Mouse (Mus musculus): ENCODE data around the gene Hspb8. TPM values are rescaled to one million over a fixed set of nuclear protein-coding genes. Genes with fewer than 3 reads are reported as not detected.

Gene Hspb8
- polyA plus RNA-seq, 1 experiment from 2014 or later = 27.1 TPM

GRCm38 (mm10) chr5:116381726-116382125 is 40.9 kb downstream of the Hspb8 start:
- H3K36me3 ChIP-seq = no peaks in the 10 kb centered on the region
- ATAC-seq (ENCODE audit: insufficient number of reproducible peaks, low FRiP score, low TSS enrichment, low read depth) = no peak
- WGBS = 82% methylated on average over 6 of the region's 6 CpGs

GRCm38 (mm10) chr5:116381217-116381616 is 41.4 kb downstream of the Hspb8 start:
- no peak overlapping the region for H3K4me2 ChIP-seq
- ATAC-seq (ENCODE audit: insufficient number of reproducible peaks, low FRiP score, low TSS enrichment, low read depth) = no peak
- WGBS = 73% methylated on average over 15 of the region's 15 CpGs

More at GRCm38 (mm10) chr5:116381726-116382125, 40.9 kb downstream of the Hspb8 start:
- no peak overlapping the region for H3K4me3 ChIP-seq
- peaks cover 11% of the 10 kb centered on the region; the same call in 1 of the 2 replicates for H3K4me1 ChIP-seq
- no peak overlapping the region for H3K9ac ChIP-seq
- H3K27ac ChIP-seq = no peak overlapping the region
- H3K4me2 ChIP-seq = no peak overlapping the region
- no peaks in the 10 kb centered on the region for H3K9me3 ChIP-seq
- no peaks in the 10 kb centered on the region for H3K27me3 ChIP-seq

GRCm38 (mm10) chr5:116380384-116380783 is 42.3 kb downstream of the Hspb8 start:
- no peak for ATAC-seq (ENCODE audit: insufficient number of reproducible peaks, low FRiP score, low TSS enrichment, low read depth)
- no peak overlapping the region for H3K27ac ChIP-seq
- no peaks in the 10 kb centered on the region for H3K9me3 ChIP-seq
- H3K4me3 ChIP-seq = no peak overlapping the region
- no peaks in the 10 kb centered on the region for H3K36me3 ChIP-seq
- peaks cover 11% of the 10 kb centered on the region; the same call in 1 of the 2 replicates for H3K4me1 ChIP-seq
- H3K4me2 ChIP-seq = no peak overlapping the region
- WGBS = 79% methylated on average over 7 of the region's 7 CpGs
- H3K27me3 ChIP-seq = no peaks in the 10 kb centered on the region
- H3K9ac ChIP-seq = no peak overlapping the region

More at GRCm38 (mm10) chr5:116381217-116381616, 41.4 kb downstream of the Hspb8 start:
- H3K4me1 ChIP-seq = peaks cover 11% of the 10 kb centered on the region; the same call in 1 of the 2 replicates
- no peak overlapping the region for H3K4me3 ChIP-seq
- H3K9me3 ChIP-seq = no peaks in the 10 kb centered on the region
- no peak overlapping the region for H3K9ac ChIP-seq
- no peak overlapping the region for H3K27ac ChIP-seq
- no peaks in the 10 kb centered on the region for H3K36me3 ChIP-seq
- no peaks in the 10 kb centered on the region for H3K27me3 ChIP-seq

- Histone ChIP-seq H3K9me3 (no peaks in the 10 kb centered on the region), H3K4me2 (no peak overlapping the region), H3K4me1 (peaks cover 11% of the 10 kb centered on the region; the same call in 1 of the 2 replicates), H3K27ac (no peak overlapping the region; the same call in 1 of the 2 replicates), H3K4me3 (no peak overlapping the region), H3K36me3 (no peaks in the 10 kb centered on the region), H3K27me3 (no peaks in the 10 kb centered on the region), H3K9ac (no peak overlapping the region)
- WGBS = 21% methylated on average over 5 of the region's 5 CpGs
- 0 out of 2 replicates have a peak, but pooled peaks have one; percentile 19 for ATAC-seq (ENCODE audit: insufficient number of reproducible peaks, low FRiP score, low TSS enrichment, low read depth)
Measured at GRCm38 (mm10) chr5:116378872-116379271, 43.8 kb downstream of the Hspb8 start.

GRCm38 (mm10) chr5:116367923-116368322 is 54.7 kb downstream of the Hspb8 start:
- no peak overlapping the region for H3K9ac ChIP-seq
- H3K4me2 ChIP-seq = no peak overlapping the region
- no peak for ATAC-seq (ENCODE audit: insufficient number of reproducible peaks, low FRiP score, low TSS enrichment, low read depth)
- H3K36me3 ChIP-seq = no peaks in the 10 kb centered on the region
- H3K4me1 ChIP-seq = peaks cover 11% of the 10 kb centered on the region
- no peak overlapping the region for H3K4me3 ChIP-seq
- 80% methylated on average over 9 of the region's 9 CpGs for WGBS
- H3K9me3 ChIP-seq = no peaks in the 10 kb centered on the region
- H3K27me3 ChIP-seq = no peaks in the 10 kb centered on the region
- H3K27ac ChIP-seq = no peak overlapping the region

- Histone ChIP-seq H3K27me3 (no peaks in the 10 kb centered on the region), H3K4me1 (peaks cover 11% of the 10 kb centered on the region), H3K4me3 (no peak overlapping the region), H3K9me3 (no peaks in the 10 kb centered on the region), H3K27ac (no peak overlapping the region), H3K9ac (no peak overlapping the region), H3K4me2 (0 out of 2 replicates have a peak overlapping the region, but pooled peaks have one; percentile 15), H3K36me3 (no peaks in the 10 kb centered on the region)
- WGBS = 32% methylated on average over 20 of the region's 20 CpGs
- no peak for ATAC-seq (ENCODE audit: insufficient number of reproducible peaks, low FRiP score, low TSS enrichment, low read depth)
Measured at GRCm38 (mm10) chr5:116366889-116367682, 55.6 kb downstream of the Hspb8 start.

- ATAC-seq (ENCODE audit: insufficient number of reproducible peaks, low FRiP score, low TSS enrichment, low read depth) = no peak
- no peak overlapping the region for H3K4me3 ChIP-seq
- H3K4me2 ChIP-seq = no peak overlapping the region
- no peaks in the 10 kb centered on the region for H3K36me3 ChIP-seq
- H3K27me3 ChIP-seq = no peaks in the 10 kb centered on the region
- H3K9me3 ChIP-seq = 0 out of 2 replicates have a peak, but pooled peaks cover 5% of the 10 kb centered on the region
- no peaks in the 10 kb centered on the region for H3K4me1 ChIP-seq
- WGBS = 75% methylated on average over 6 of the region's 6 CpGs
- H3K9ac ChIP-seq = no peak overlapping the region
- H3K27ac ChIP-seq = no peak overlapping the region
Measured at GRCm38 (mm10) chr5:116361342-116361741, 61.3 kb downstream of the Hspb8 start.

GRCm38 (mm10) chr5:116360751-116361150 is 61.9 kb downstream of the Hspb8 start:
- Histone ChIP-seq H3K9ac (no peak overlapping the region), H3K27me3 (no peaks in the 10 kb centered on the region), H3K9me3 (0 out of 2 replicates have a peak, but pooled peaks cover 5% of the 10 kb centered on the region), H3K4me1 (no peaks in the 10 kb centered on the region), H3K4me3 (no peak overlapping the region), H3K36me3 (no peaks in the 10 kb centered on the region), H3K4me2 (no peak overlapping the region), H3K27ac (0 out of 2 replicates have a peak overlapping the region, but pooled peaks have one; percentile 18)
- WGBS = 32% methylated on average over 4 of the region's 4 CpGs
- ATAC-seq (ENCODE audit: insufficient number of reproducible peaks, low FRiP score, low TSS enrichment, low read depth) = no peak

Other genes starting within 250 kb of the Hspb8 start
- gene Ccdc60, start 133.9 kb downstream of the Hspb8 start, polyA plus RNA-seq (2015; fragmentation: Nextera tagmentation; extraction: Ambion mirVana) = 1.4 and 1.5 TPM in 2 replicates
- 0.36 and 0.59 TPM in 2 replicates for gene Srrm4, start 169.0 kb upstream of the Hspb8 start, polyA plus RNA-seq (2015; fragmentation: Nextera tagmentation; extraction: Ambion mirVana)